Mouse (Mus musculus): ENCODE data around the gene Slc7a8.

GRCm38 (mm10) chr14:54735221-54735620 lies 46.5 kb downstream of the Slc7a8 start:
- TF ChIP-seq GATA1 (IDR thresholded peaks at IDR 0.05; ENCODE audit: low read length) (no peak), TAL1 (IDR thresholded peaks at IDR 0.05; ENCODE audit: low read length) (no peak)

All from erythroblast, embryonic 14.5 days (primary cell).